Mouse (Mus musculus) lung, postnatal 36 days (tissue): ENCODE results near the gene Samd15.

Source experiments
- DNase-seq: peaks from one replicate; pipeline ENCODE4 v3.0.0; 2022; ENCODE audit warnings: mixed read lengths

The Samd15 gene

DNA sequence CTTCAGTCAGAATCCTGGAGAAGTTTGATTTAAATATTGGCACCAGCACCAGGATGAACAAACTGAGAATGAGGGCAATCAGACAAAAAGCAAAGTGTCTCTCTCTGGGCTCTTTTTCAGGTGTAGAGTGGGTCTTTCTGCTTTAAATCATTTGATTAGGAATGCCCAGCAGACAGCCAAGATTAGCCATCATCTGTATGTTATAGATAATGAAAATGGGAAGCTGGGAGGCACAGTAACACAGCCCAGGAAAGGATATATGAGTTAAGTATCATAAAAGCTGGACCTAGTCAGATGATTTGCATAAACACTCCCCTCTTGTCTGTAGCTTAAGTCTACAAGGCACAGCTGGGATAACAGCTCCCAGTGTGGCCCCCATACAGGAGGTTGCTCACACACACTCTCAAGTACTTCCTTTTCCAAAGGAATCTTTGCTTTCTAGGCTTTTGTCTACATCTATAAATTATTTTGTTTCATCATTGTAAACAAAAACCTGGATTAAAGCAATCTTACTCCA is 30.9 kb downstream of the Samd15 start:
- no peak for DNase-seq

DNA sequence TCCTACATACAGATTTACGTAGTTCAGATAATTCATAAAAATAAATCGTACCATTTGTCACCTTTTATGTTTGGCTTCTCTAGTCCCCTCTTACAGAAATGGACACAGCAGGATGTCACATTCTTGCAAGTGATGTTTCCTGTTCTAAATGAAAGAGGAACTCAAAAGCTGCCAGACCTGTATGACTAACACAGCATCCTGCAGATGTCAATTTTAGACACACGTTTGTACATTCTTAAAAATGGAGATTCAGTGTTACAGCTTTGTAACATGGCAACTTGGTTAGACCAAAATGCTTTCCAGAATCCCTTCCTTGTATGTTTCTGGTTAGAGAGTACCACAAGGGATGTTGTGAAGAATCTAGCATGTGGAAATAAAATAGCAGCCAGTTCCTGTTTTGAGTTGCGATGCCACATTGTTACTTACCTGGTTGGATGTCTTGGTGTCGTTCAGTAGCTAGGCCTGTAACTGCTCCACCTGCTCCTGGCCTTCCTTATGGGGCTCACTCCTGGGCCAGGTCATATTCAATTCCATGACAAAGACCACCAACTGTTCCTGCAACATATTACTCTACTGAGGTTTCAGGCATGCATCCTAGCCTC is 37.5 kb downstream of the Samd15 start:
- DNase-seq, result no peak

DNA sequence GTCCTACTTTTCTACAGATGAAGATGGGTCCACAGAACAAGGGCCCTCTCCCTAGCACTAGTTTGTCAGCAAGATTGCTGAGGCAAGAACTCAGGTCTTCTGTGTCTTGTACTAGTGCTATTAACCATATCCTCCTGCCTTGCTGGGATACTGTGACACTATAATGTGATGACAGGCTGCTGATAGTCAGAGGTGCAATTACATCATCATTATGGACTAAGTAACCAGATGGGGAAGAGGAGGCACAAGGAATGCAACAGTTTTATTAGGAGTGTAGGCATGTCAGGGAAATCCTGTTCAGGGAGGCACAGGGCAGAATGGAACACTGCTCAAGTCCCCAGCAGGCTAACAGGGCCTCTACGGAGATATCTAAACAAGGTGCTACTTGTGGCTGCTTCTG is 39.1 kb downstream of the Samd15 start, which contains the start of gene Noxred1:
TSS of gene Noxred1 (minus strand) at position 101 of the 400 bp plus-strand sequence.
- no peak for DNase-seq

DNA sequence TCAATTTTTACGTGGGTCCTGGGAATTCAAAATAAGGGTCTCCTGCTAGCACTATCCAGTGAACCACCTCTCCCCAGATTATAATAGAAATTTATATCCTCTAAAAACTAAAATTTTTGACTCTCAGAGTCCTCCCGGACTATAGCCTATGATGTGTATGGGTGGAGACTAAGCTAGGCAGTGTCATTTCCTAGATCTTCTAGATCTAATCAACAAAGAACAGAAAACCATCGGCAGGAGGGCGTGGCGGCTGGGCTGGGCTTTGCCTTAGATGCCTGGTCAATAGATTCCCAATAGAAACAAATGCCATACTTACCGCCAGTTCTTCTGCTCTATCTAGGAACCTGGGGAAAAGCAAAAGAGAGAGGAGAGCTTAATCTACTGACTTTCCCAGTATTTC is 50.6 kb downstream of the Samd15 start:
- no peak for DNase-seq

DNA sequence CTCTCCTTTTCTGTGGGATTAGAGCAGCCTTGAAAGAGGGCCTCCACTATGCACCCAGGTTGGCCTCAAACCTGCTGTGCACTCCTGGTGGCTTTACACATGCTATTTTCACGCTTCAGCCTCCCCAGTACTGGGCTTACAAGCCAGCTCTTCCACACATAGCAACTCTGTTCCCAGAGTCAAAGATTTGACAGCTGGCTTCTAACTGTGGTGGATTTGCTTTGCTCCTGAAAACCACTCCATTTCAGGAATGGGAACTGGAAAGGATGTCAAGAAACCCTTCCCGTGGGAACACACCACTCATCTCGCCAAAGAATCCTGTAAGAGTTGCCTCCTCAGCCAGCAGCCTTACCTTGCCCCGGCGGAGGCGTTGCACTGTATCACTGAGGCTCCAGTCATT is 54.4 kb downstream of the Samd15 start:
- no peak for DNase-seq

DNA sequence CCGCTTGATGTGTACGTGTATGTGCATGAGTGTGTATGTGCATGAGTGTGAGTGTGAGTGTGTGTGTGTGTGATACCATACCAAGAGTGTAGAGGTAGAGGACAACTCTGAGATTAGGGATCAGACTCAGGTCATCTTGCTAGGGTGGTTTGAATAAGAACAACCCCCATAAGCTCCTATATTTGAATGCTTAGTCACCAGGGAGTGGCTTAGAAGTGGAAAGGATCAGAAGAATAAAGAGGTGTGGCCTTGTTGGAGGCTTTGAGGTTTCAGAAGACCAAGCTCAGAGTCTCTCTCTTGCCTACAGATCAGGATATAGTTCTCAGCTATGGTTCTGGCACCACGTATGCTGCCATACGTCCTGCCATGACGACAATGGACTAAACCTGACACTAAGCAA is 57.1 kb downstream of the Samd15 start:
- no peak for DNase-seq

DNA sequence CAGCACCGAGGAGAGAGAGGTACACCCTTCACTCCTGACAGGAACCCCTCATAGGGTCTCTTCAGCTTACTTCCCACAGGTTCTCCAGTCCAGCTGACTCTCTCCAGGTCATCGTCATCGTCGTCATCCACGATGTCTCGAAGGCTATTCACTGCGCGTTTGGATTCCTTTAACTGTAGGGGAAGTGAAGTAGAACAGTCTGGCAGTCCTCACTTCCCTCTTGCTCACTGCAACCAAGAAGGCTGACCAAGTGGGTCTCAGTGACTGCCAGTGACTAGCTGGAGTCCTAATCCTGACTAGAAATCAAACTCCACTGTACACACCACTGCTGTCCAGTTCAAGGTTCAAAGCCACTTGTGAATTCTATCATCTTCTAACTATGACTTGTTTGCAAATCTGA is 61.0 kb downstream of the Samd15 start:
- DNase-seq, result no peak
